Mouse (Mus musculus) heart, adult 2 months (tissue): ENCODE measurements at regions not wholly inside any gene's neighbourhood (a gene's known extent, or its start where the extent isn't known, plus 50 kb on each side); places are given as distances from the start of the nearest gene placed in this dataset.

Experiments used
- CTCF ChIP-seq: fragments of 200-600 bp; IDR thresholded peaks from 2 replicates; pipeline ENCODE4 v1.8.1; 2022; ENCODE audit warnings: antibody characterized with exemption, mild to moderate bottlenecking, moderate library complexity
- EP300 ChIP-seq: fragments of 200-500 bp; IDR thresholded peaks from 2 replicates; pipeline ENCODE4 v1.6.1; 2011; ENCODE audit warnings: low read depth, low read length, control low read depth; ENCODE audit not compliant: insufficient read depth
- POLR2A ChIP-seq: fragments of 200-500 bp; IDR thresholded peaks from 2 replicates; pipeline ENCODE4 v1.6.1; 2011; ENCODE audit warnings: mild to moderate bottlenecking, low read depth, low read length, control low read depth; ENCODE audit not compliant: insufficient read depth

DNA sequence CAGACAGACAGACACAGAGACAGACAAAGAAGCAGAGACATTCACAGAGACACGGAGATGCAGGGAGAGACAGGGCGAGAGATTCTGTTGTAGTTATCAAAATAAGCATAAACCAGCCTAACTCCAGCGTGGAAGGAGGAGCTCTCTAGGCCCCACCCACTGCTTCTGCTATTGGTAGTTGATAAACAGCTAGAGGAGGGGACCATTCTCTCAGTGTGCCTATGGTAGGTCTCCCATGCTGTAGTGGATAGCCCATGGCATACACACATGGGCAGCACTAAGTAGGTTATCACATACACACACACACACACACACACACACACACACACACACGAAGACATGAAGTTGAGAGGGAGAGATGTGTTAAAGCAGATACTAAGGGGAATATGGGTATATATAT is 115.7 kb upstream of the Man2a1 start:
- TF ChIP-seq CTCF (no peak), POLR2A (no peak), EP300 (no peak)
